Mouse (Mus musculus): Measurements from ENCODE around the gene Lpcat2. TPM values are rescaled to one million over a fixed set of nuclear protein-coding genes. Genes with fewer than 3 reads are reported as not detected.

Gene Lpcat2
- polyA plus RNA-seq, 1 experiment = 0.01 TPM

DNA sequence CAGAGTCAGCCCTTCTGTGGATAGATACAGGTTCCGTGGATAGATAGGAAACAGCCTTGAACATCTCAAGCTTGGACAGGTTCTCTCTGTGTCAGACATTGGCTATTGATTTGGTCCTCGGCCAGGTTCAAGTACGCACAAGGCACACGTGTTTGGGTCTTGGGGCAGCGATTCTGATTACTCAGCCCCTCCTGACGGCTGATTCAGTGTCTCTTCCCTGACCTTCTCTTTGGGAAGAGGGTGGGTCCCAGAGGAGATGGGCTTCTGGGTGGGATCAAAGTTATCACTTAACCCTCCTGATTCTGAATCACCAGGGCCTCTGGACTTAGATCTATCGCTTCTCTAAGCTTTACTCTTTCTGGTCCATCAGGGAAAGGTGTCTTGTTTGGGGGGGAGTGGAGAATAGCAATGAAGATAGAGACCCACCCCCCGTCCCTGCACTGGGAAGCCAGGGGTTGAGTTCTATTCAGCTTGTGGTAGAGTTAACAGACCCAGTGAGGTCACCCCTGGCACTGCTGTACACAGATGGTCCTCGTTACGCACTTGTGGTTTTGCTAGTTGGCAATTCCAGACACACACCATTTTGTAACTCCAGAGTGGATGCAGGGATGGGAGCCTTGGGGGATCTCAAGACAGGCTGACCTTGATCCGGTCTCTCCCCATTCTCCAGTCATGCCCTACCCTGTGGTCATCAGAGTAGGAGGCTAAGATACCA, 20.2 kb upstream of the Lpcat2 start:
- no peaks in the 10 kb centered on the region for H3K36me3 ChIP-seq (ENCODE audit: control insufficient read depth, insufficient read depth)
- no peak overlapping the region for H3ac ChIP-seq (ENCODE audit: control insufficient read depth, insufficient read length, low read depth)
- no peaks in the 10 kb centered on the region for H3K79me3 ChIP-seq (ENCODE audit: low read depth)
- no peak for TF ChIP-seq MYOD1 (IDR thresholded peaks at IDR 0.05; ENCODE audit: control insufficient read depth, insufficient read length, low read depth)
- TF ChIP-seq USF1 (IDR thresholded peaks at IDR 0.05; ENCODE audit: low read depth) = no peak
- TF ChIP-seq CEBPB (IDR thresholded peaks at IDR 0.05; ENCODE audit: low read depth) = no peak
- no peaks in the 10 kb centered on the region for H3K27me3 ChIP-seq (ENCODE audit: control insufficient read depth, insufficient read depth, insufficient read length)
- no peaks in the 10 kb centered on the region for H3K79me2 ChIP-seq (ENCODE audit: control insufficient read depth, insufficient read depth)
- H3K4me3 ChIP-seq (ENCODE audit: insufficient read depth, poor library complexity, severe bottlenecking) = no peak overlapping the region

DNA sequence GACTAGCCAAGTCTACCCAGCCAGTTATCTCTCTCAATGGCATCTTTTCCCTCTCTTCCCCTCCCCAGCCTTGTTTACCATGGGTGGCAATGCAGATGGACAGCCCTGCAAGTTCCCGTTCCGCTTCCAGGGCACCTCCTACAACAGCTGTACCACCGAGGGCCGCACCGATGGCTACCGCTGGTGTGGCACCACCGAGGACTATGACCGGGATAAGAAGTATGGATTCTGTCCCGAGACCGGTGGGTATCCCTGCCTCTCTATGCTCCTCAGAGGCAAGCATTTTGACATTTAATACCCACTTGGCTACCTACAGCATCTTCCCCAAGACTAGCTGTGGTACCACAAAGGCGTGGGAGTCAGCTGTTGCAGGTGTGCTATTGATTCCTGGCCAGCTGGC, 19.2 kb upstream of the Lpcat2 start:
- Histone ChIP-seq H3K36me3 (ENCODE audit: control insufficient read depth, insufficient read depth) (no peaks in the 10 kb centered on the region), H3K79me3 (ENCODE audit: low read depth) (no peaks in the 10 kb centered on the region), H3K79me2 (ENCODE audit: control insufficient read depth, insufficient read depth) (no peaks in the 10 kb centered on the region), H3K27me3 (ENCODE audit: control insufficient read depth, insufficient read depth, insufficient read length) (no peaks in the 10 kb centered on the region), H3ac (ENCODE audit: control insufficient read depth, insufficient read length, low read depth) (no peak overlapping the region), H3K4me3 (ENCODE audit: insufficient read depth, poor library complexity, severe bottlenecking) (no peak overlapping the region)
- TF ChIP-seq CEBPB (IDR thresholded peaks at IDR 0.05; ENCODE audit: low read depth) (no peak), FOSL1 (IDR thresholded peaks at IDR 0.05; ENCODE audit: insufficient read depth, low read length, poor library complexity, severe bottlenecking) (no peak), MAX (IDR thresholded peaks at IDR 0.05) (no peak), MYOD1 (IDR thresholded peaks at IDR 0.05; ENCODE audit: control insufficient read depth, insufficient read length, low read depth) (no peak), USF1 (IDR thresholded peaks at IDR 0.05; ENCODE audit: low read depth) (no peak), MYOG (IDR thresholded peaks at IDR 0.05; ENCODE audit: control insufficient read depth, extremely low read depth, insufficient read length) (no peak), CTCF (IDR thresholded peaks at IDR 0.05; ENCODE audit: control insufficient read depth, insufficient read depth, insufficient read length) (no peak)

GRCm38 (mm10) chr8:92838616-92839015, 16.5 kb upstream of the Lpcat2 start:
- Histone ChIP-seq H3K79me3 (ENCODE audit: low read depth) (no peaks in the 10 kb centered on the region), H3K36me3 (ENCODE audit: control insufficient read depth, insufficient read depth) (no peaks in the 10 kb centered on the region), H3ac (ENCODE audit: control insufficient read depth, insufficient read length, low read depth) (no peak overlapping the region), H3K4me3 (ENCODE audit: insufficient read depth, poor library complexity, severe bottlenecking) (no peak overlapping the region), H3K79me2 (ENCODE audit: control insufficient read depth, insufficient read depth) (no peaks in the 10 kb centered on the region), H3K27me3 (ENCODE audit: control insufficient read depth, insufficient read depth, insufficient read length) (no peaks in the 10 kb centered on the region)
- no peak for TF ChIP-seq MYOD1 (IDR thresholded peaks at IDR 0.05; ENCODE audit: control insufficient read depth, insufficient read length, low read depth)
- no peak for TF ChIP-seq CEBPB (IDR thresholded peaks at IDR 0.05; ENCODE audit: low read depth)
- TF ChIP-seq FOSL1 (IDR thresholded peaks at IDR 0.05; ENCODE audit: insufficient read depth, low read length, poor library complexity, severe bottlenecking) = no peak
- no peak for TF ChIP-seq USF1 (IDR thresholded peaks at IDR 0.05; ENCODE audit: low read depth)
- TF ChIP-seq MYOG (IDR thresholded peaks at IDR 0.05; ENCODE audit: control insufficient read depth, extremely low read depth, insufficient read length) = no peak
- TF ChIP-seq CTCF (IDR thresholded peaks at IDR 0.05; ENCODE audit: control insufficient read depth, insufficient read depth, insufficient read length) = no peak
- TF ChIP-seq MAX (IDR thresholded peaks at IDR 0.05) = no peak

- H3K79me3 ChIP-seq (ENCODE audit: low read depth) = no peaks in the 10 kb centered on the region
- no peak overlapping the region for H3K4me3 ChIP-seq (ENCODE audit: insufficient read depth, poor library complexity, severe bottlenecking)
- no peaks in the 10 kb centered on the region for H3K36me3 ChIP-seq (ENCODE audit: control insufficient read depth, insufficient read depth)
- no peaks in the 10 kb centered on the region for H3K27me3 ChIP-seq (ENCODE audit: control insufficient read depth, insufficient read depth, insufficient read length)
- H3K79me2 ChIP-seq (ENCODE audit: control insufficient read depth, insufficient read depth) = no peaks in the 10 kb centered on the region
- H3ac ChIP-seq (ENCODE audit: control insufficient read depth, insufficient read length, low read depth) = no peak overlapping the region
- no peak for TF ChIP-seq FOSL1 (IDR thresholded peaks at IDR 0.05; ENCODE audit: insufficient read depth, low read length, poor library complexity, severe bottlenecking)
- no peak for TF ChIP-seq MAX (IDR thresholded peaks at IDR 0.05)
- TF ChIP-seq CEBPB (IDR thresholded peaks at IDR 0.05; ENCODE audit: low read depth) = no peak
- TF ChIP-seq MYOG (IDR thresholded peaks at IDR 0.05; ENCODE audit: control insufficient read depth, extremely low read depth, insufficient read length) = no peak
- no peak for TF ChIP-seq CTCF (IDR thresholded peaks at IDR 0.05; ENCODE audit: control insufficient read depth, insufficient read depth, insufficient read length)
- no peak for TF ChIP-seq MYOD1 (IDR thresholded peaks at IDR 0.05; ENCODE audit: control insufficient read depth, insufficient read length, low read depth)
- TF ChIP-seq USF1 (IDR thresholded peaks at IDR 0.05; ENCODE audit: low read depth) = no peak
Measured at GRCm38 (mm10) chr8:92839161-92839560, 16.0 kb upstream of the Lpcat2 start.

- H3K79me2 ChIP-seq (ENCODE audit: control insufficient read depth, insufficient read depth) = no peaks in the 10 kb centered on the region
- no peak overlapping the region for H3ac ChIP-seq (ENCODE audit: control insufficient read depth, insufficient read length, low read depth)
- no peaks in the 10 kb centered on the region for H3K27me3 ChIP-seq (ENCODE audit: control insufficient read depth, insufficient read depth, insufficient read length)
- no peaks in the 10 kb centered on the region for H3K79me3 ChIP-seq (ENCODE audit: low read depth)
- H3K36me3 ChIP-seq (ENCODE audit: control insufficient read depth, insufficient read depth) = no peaks in the 10 kb centered on the region
- H3K4me3 ChIP-seq (ENCODE audit: insufficient read depth, poor library complexity, severe bottlenecking) = no peak overlapping the region
- TF ChIP-seq MYOG (IDR thresholded peaks at IDR 0.05; ENCODE audit: control insufficient read depth, extremely low read depth, insufficient read length) (no peak), FOSL1 (IDR thresholded peaks at IDR 0.05; ENCODE audit: insufficient read depth, low read length, poor library complexity, severe bottlenecking) (no peak), CTCF (IDR thresholded peaks at IDR 0.05; ENCODE audit: control insufficient read depth, insufficient read depth, insufficient read length) (no peak), MAX (IDR thresholded peaks at IDR 0.05) (no peak), CEBPB (IDR thresholded peaks at IDR 0.05; ENCODE audit: low read depth) (no peak)
Measured at GRCm38 (mm10) chr8:92839876-92840275, 15.3 kb upstream of the Lpcat2 start.

- Histone ChIP-seq H3K27me3 (ENCODE audit: control insufficient read depth, insufficient read depth, insufficient read length) (no peaks in the 10 kb centered on the region), H3K79me3 (ENCODE audit: low read depth) (no peaks in the 10 kb centered on the region), H3K79me2 (ENCODE audit: control insufficient read depth, insufficient read depth) (no peaks in the 10 kb centered on the region), H3K4me3 (ENCODE audit: insufficient read depth, poor library complexity, severe bottlenecking) (no peak overlapping the region), H3K36me3 (ENCODE audit: control insufficient read depth, insufficient read depth) (no peaks in the 10 kb centered on the region), H3ac (ENCODE audit: control insufficient read depth, insufficient read length, low read depth) (no peak overlapping the region)
- TF ChIP-seq FOSL1 (IDR thresholded peaks at IDR 0.05; ENCODE audit: insufficient read depth, low read length, poor library complexity, severe bottlenecking) = no peak
- no peak for TF ChIP-seq CTCF (IDR thresholded peaks at IDR 0.05; ENCODE audit: control insufficient read depth, insufficient read depth, insufficient read length)
- no peak for TF ChIP-seq MAX (IDR thresholded peaks at IDR 0.05)
- TF ChIP-seq USF1 (IDR thresholded peaks at IDR 0.05; ENCODE audit: low read depth) = no peak
- no peak for TF ChIP-seq CEBPB (IDR thresholded peaks at IDR 0.05; ENCODE audit: low read depth)
- no peak for TF ChIP-seq MYOG (IDR thresholded peaks at IDR 0.05; ENCODE audit: control insufficient read depth, extremely low read depth, insufficient read length)
- TF ChIP-seq MYOD1 (IDR thresholded peaks at IDR 0.05; ENCODE audit: control insufficient read depth, insufficient read length, low read depth) = no peak
Measured at GRCm38 (mm10) chr8:92846684-92847083, 8.5 kb upstream of the Lpcat2 start.

Data from C2C12 (cell line).